ENCODE assay signal across 8 mouse cellular contexts in genomic region chrX:134686739-134687171, GRCm38 (mm10). TPM values are rescaled to one million over a fixed set of nuclear protein-coding genes. Genes with fewer than 3 reads are reported as not detected.
A peak's percentile ranks its signal among the peaks of the same experiment; 100 is the strongest.
DNase-seq lines count a peak whose midpoint lies in the region; ATAC-seq and TF ChIP-seq lines count a peak whose summit lies in the region.

No protein-coding gene starts in this region.

- TF ChIP-seq POLR2A in limb, embryonic 14.5 days (IDR thresholded peaks at IDR 0.05; ENCODE audit: borderline replicate concordance, extremely low read depth, insufficient read depth, insufficient read length), result no peak

- peak; percentile 10 to 22 for DNase-seq in layer of hippocampus, adult 18-20 months (ENCODE audit: low spot score in 2 of 2)
- DNase-seq in layer of hippocampus, adult 9-10 months (ENCODE audit: low spot score), result no peak
- peak; percentile 51 for DNase-seq in ZHBTc4 (ENCODE audit: low read depth, low spot score)
- DNase-seq in limb, embryonic 14.5 days (ENCODE audit: low spot score), result peak; percentile 31
- DNase-seq in T-cell, adult 2 months (ENCODE audit: low spot score), result no peak

- H3K36me3 ChIP-seq in embryonic facial prominence, embryonic 12.5 days, result peaks cover 27% of the 10 kb centered on the region
- H3K36me3 ChIP-seq in hindbrain, embryonic 12.5 days, result peaks cover 32% of the 10 kb centered on the region
- peaks cover 26% of the 10 kb centered on the region for H3K36me3 ChIP-seq in limb, embryonic 14.5 days (ENCODE audit: control insufficient read depth, insufficient read depth, low read length)
- 0 out of 2 replicates have a peak, but pooled peaks cover 16% of the 10 kb centered on the region for H3K36me3 ChIP-seq in midbrain, embryonic 15.5 days (replicated peaks)

- H3K4me1 ChIP-seq in embryonic facial prominence, embryonic 12.5 days, result 0 out of 2 replicates have a peak, but pooled peaks cover 2% of the 10 kb centered on the region
- H3K4me1 ChIP-seq in hindbrain, embryonic 12.5 days, result peaks cover 3% of the 10 kb centered on the region; the same call in 1 of the 2 replicates
- no peaks in the 10 kb centered on the region for H3K4me1 ChIP-seq in limb, embryonic 14.5 days (ENCODE audit: control insufficient read depth, insufficient read depth, low read length)
- H3K4me1 ChIP-seq in midbrain, embryonic 15.5 days, result peaks cover 8% of the 10 kb centered on the region; the same call in 1 of the 2 replicates

- H3K9ac ChIP-seq in embryonic facial prominence, embryonic 12.5 days, result peak overlapping the region; percentile 71
- H3K9ac ChIP-seq in hindbrain, embryonic 12.5 days, result peak overlapping the region; percentile 77
- peak overlapping the region; percentile 76 for H3K9ac ChIP-seq in limb, embryonic 14.5 days (ENCODE audit: low read depth, low read length, severe bottlenecking)
- H3K9ac ChIP-seq in midbrain, embryonic 15.5 days, result peak overlapping the region; percentile 64

- peak overlapping the region; percentile 88 for H3K27ac ChIP-seq in embryonic facial prominence, embryonic 12.5 days
- H3K27ac ChIP-seq in hindbrain, embryonic 12.5 days, result peak overlapping the region; percentile 92
- H3K27ac ChIP-seq in limb, embryonic 14.5 days (replicated peaks; ENCODE audit: low read depth, low read length), result peak overlapping the region; percentile 84
- peak overlapping the region; percentile 93 for H3K27ac ChIP-seq in midbrain, embryonic 15.5 days

- H3K4me3 ChIP-seq in embryonic facial prominence, embryonic 12.5 days, result peak overlapping the region; percentile 51
- H3K4me3 ChIP-seq in hindbrain, embryonic 12.5 days, result peak overlapping the region; percentile 52
- H3K4me3 ChIP-seq in limb, embryonic 14.5 days (replicated peaks; ENCODE audit: low read length), result peak overlapping the region; percentile 54
- peak overlapping the region; percentile 57 for H3K4me3 ChIP-seq in midbrain, embryonic 15.5 days

- H3K9me3 ChIP-seq in embryonic facial prominence, embryonic 12.5 days, result no peaks in the 10 kb centered on the region
- H3K9me3 ChIP-seq in hindbrain, embryonic 12.5 days (replicated peaks), result no peaks in the 10 kb centered on the region
- H3K9me3 ChIP-seq in limb, embryonic 14.5 days (ENCODE audit: control insufficient read depth, low read length), result no peaks in the 10 kb centered on the region
- no peaks in the 10 kb centered on the region for H3K9me3 ChIP-seq in midbrain, embryonic 15.5 days

- H3K27me3 ChIP-seq in embryonic facial prominence, embryonic 12.5 days, result no peaks in the 10 kb centered on the region
- H3K27me3 ChIP-seq in hindbrain, embryonic 12.5 days, result peaks cover 9% of the 10 kb centered on the region
- H3K27me3 ChIP-seq in limb, embryonic 14.5 days (ENCODE audit: control insufficient read depth, insufficient read depth, low read length), result no peaks in the 10 kb centered on the region
- H3K27me3 ChIP-seq in midbrain, embryonic 15.5 days (replicated peaks), result no peaks in the 10 kb centered on the region

- WGBS in embryonic facial prominence, embryonic 12.5 days, result 18% methylated on average over 16 of the region's 16 CpGs
- 19% methylated on average over 16 of the region's 16 CpGs for WGBS in hindbrain, embryonic 12.5 days
- WGBS in limb, embryonic 14.5 days, result 28% methylated on average over 15 of the region's 16 CpGs
- WGBS in midbrain, embryonic 15.5 days, result 19% methylated on average over 16 of the region's 16 CpGs

- H3K4me2 ChIP-seq in embryonic facial prominence, embryonic 12.5 days (replicated peaks), result peak overlapping the region; percentile 53
- H3K4me2 ChIP-seq in hindbrain, embryonic 12.5 days (replicated peaks), result peak overlapping the region; percentile 62
- H3K4me2 ChIP-seq in limb, embryonic 14.5 days (replicated peaks; ENCODE audit: low read depth, low read length, severe bottlenecking), result peak overlapping the region; percentile 47
- peak overlapping the region; percentile 60 for H3K4me2 ChIP-seq in midbrain, embryonic 15.5 days

- ATAC-seq in embryonic facial prominence, embryonic 12.5 days (ENCODE audit: insufficient number of reproducible peaks, insufficient read depth, low FRiP score, low TSS enrichment), result peak; percentile 4
- ATAC-seq in hindbrain, embryonic 12.5 days (ENCODE audit: low FRiP score), result no peak; the same call in 1 of the 2 replicates
- peak; percentile 38 for ATAC-seq in limb, embryonic 14.5 days (ENCODE audit: low FRiP score, low read depth)
- no peak; the same call in none of the 2 replicates for ATAC-seq in midbrain, embryonic 15.5 days (replicated peaks)

RNA-seq across cellular contexts. Expression of gene Armcx4, which starts 0.4 kb away (rescaled TPM):
- 10 to 100 TPM; 31.6 to 32.8 TPM for total RNA-seq in layer of hippocampus, adult 18-20 months (2021)
- polyA plus RNA-seq in embryonic facial prominence, embryonic 12.5 days (2016; fragmentation: Nextera tagmentation; extraction: Ambion mirVana), result 6.2 and 7.0 TPM in 2 replicates
- 7.2 and 7.5 TPM in 2 replicates for polyA plus RNA-seq in hindbrain, embryonic 12.5 days (2016; fragmentation: Nextera tagmentation; extraction: Ambion mirVana)
- polyA plus RNA-seq in limb, embryonic 14.5 days (2012; rRNA removed), result 22.3 and 30.9 TPM in 2 replicates
- 7.1 TPM in 2 replicates for polyA plus RNA-seq in limb, embryonic 14.5 days (2014; fragmentation: Nextera tagmentation; extraction: Ambion mirVana)
- 6.8 and 7.0 TPM in 2 replicates for polyA plus RNA-seq in midbrain, embryonic 15.5 days (2015; fragmentation: Nextera tagmentation; extraction: Ambion mirVana)

RNA-seq across cellular contexts. Expression of gene Armcx1, which starts 31.0 kb away (rescaled TPM):
- 10 to 100 TPM; 53.7 to 60.1 TPM for total RNA-seq in layer of hippocampus, adult 18-20 months (2021)
- 63.2 and 68.7 TPM in 2 replicates for polyA plus RNA-seq in embryonic facial prominence, embryonic 12.5 days (2016; fragmentation: Nextera tagmentation; extraction: Ambion mirVana)
- polyA plus RNA-seq in hindbrain, embryonic 12.5 days (2016; fragmentation: Nextera tagmentation; extraction: Ambion mirVana), result 76.9 and 83.4 TPM in 2 replicates
- polyA plus RNA-seq in limb, embryonic 14.5 days (2012; rRNA removed), result 44.7 and 74.6 TPM in 2 replicates
- polyA plus RNA-seq in limb, embryonic 14.5 days (2014; fragmentation: Nextera tagmentation; extraction: Ambion mirVana), result 50.3 and 55.5 TPM in 2 replicates
- polyA plus RNA-seq in midbrain, embryonic 15.5 days (2015; fragmentation: Nextera tagmentation; extraction: Ambion mirVana), result 85.2 and 89.1 TPM in 2 replicates

Comparison
In these comparisons a context has a peak if more than half of its experiments do, and no peak if none do; other contexts are left out.
1. DNase-seq: peak in layer of hippocampus, adult 18-20 months (2 of 2), ZHBTc4 (single experiment) and limb, embryonic 14.5 days (single experiment); none in layer of hippocampus, adult 9-10 months (single experiment) and T-cell, adult 2 months (single experiment).
2. ATAC-seq: peak in embryonic facial prominence, embryonic 12.5 days (single experiment) and limb, embryonic 14.5 days (single experiment); none in hindbrain, embryonic 12.5 days (single experiment) and midbrain, embryonic 15.5 days (single experiment).
3. Peak in every context shown above with its lines, with median percentiles within 50 percentile points of each other: H3K27ac ChIP-seq, H3K4me2 ChIP-seq, H3K4me3 ChIP-seq and H3K9ac ChIP-seq.